Mouse (Mus musculus): ENCODE measurements at regions not wholly inside any gene's neighbourhood (a gene's known extent, or its start where the extent isn't known, plus 50 kb on each side); places are given as distances from the start of the nearest gene placed in this dataset.

- peak; percentile 89 for DNase-seq
- 48% methylated on average over 6 of the region's 6 CpGs for WGBS
- TF ChIP-seq POLR2A (IDR thresholded peaks at IDR 0.05; ENCODE audit: low read depth, low read length) (no peak), CTCF (conservative IDR thresholded peaks at IDR 0.05; ENCODE audit: insufficient read depth, insufficient read length, low read depth, low read length) (no peak)
Observed at GRCm38 (mm10) chr7:134552051-134552451, 118.4 kb upstream of the Dock1 start.

DNA sequence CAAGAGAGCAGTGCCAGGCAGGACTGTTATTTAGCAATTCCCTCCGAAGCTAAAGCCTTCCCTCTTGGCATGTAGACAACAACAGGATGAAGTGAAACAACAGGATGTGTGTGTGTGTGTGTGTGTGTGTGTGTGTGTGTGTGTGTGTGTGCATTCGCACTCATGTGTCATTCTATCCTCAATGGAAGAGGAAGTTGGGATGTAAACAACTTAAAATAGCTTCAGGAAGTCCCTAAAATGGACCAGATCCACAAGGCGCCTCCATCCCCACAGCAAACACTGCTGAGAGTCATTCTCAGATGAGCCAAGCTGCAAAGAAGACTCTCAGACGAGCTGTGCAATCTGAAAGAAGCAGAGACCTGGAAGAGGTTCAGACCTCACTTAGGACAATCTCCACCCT, 114.4 kb upstream of the Dock1 start:
- Histone ChIP-seq H3K4me3 (ENCODE audit: insufficient read depth, low read depth, low read length) (no peak overlapping the region), H3K27me3 (replicated peaks; ENCODE audit: control insufficient read depth, insufficient read depth, low read length) (no peaks in the 10 kb centered on the region), H3K4me1 (ENCODE audit: control insufficient read depth, insufficient read depth, low read length) (peaks cover 4% of the 10 kb centered on the region; the same call in 1 of the 2 replicates), H3K27ac (ENCODE audit: insufficient read depth, low read depth, low read length) (no peak overlapping the region), H3K36me3 (ENCODE audit: control insufficient read depth, insufficient read depth, low read length) (no peaks in the 10 kb centered on the region)
- DNase-seq: peak; percentile 28
- TF ChIP-seq CTCF (conservative IDR thresholded peaks at IDR 0.05; ENCODE audit: insufficient read depth, insufficient read length, low read depth, low read length): no peak
- no peak for TF ChIP-seq POLR2A (IDR thresholded peaks at IDR 0.05; ENCODE audit: low read depth, low read length)
- WGBS: 65% methylated on average over 4 of the region's 4 CpGs

More at GRCm38 (mm10) chr7:134552051-134552451, 118.4 kb upstream of the Dock1 start:
- H3K4me1 ChIP-seq (ENCODE audit: control insufficient read depth, insufficient read depth, low read length): peaks cover 4% of the 10 kb centered on the region; the same call in 1 of the 2 replicates
- no peaks in the 10 kb centered on the region for H3K36me3 ChIP-seq (ENCODE audit: control insufficient read depth, insufficient read depth, low read length)
- no peak overlapping the region for H3K4me3 ChIP-seq (ENCODE audit: insufficient read depth, low read depth, low read length)
- no peaks in the 10 kb centered on the region for H3K27me3 ChIP-seq (replicated peaks; ENCODE audit: control insufficient read depth, insufficient read depth, low read length)
- H3K27ac ChIP-seq (ENCODE audit: insufficient read depth, low read depth, low read length): no peak overlapping the region

GRCm38 (mm10) chr7:134566322-134566721, 104.1 kb upstream of the Dock1 start:
- DNase-seq: peak; percentile 81
- Histone ChIP-seq H3K27me3 (replicated peaks; ENCODE audit: control insufficient read depth, insufficient read depth, low read length) (no peaks in the 10 kb centered on the region), H3K36me3 (ENCODE audit: control insufficient read depth, insufficient read depth, low read length) (no peaks in the 10 kb centered on the region), H3K27ac (ENCODE audit: insufficient read depth, low read depth, low read length) (no peak overlapping the region), H3K4me1 (ENCODE audit: control insufficient read depth, insufficient read depth, low read length) (no peaks in the 10 kb centered on the region), H3K4me3 (ENCODE audit: insufficient read depth, low read depth, low read length) (no peak overlapping the region)
- TF ChIP-seq POLR2A (IDR thresholded peaks at IDR 0.05; ENCODE audit: low read depth, low read length) (no peak), CTCF (conservative IDR thresholded peaks at IDR 0.05; ENCODE audit: insufficient read depth, insufficient read length, low read depth, low read length) (peak; percentile 78)
- 61% methylated on average over 5 of the region's 5 CpGs for WGBS

DNA sequence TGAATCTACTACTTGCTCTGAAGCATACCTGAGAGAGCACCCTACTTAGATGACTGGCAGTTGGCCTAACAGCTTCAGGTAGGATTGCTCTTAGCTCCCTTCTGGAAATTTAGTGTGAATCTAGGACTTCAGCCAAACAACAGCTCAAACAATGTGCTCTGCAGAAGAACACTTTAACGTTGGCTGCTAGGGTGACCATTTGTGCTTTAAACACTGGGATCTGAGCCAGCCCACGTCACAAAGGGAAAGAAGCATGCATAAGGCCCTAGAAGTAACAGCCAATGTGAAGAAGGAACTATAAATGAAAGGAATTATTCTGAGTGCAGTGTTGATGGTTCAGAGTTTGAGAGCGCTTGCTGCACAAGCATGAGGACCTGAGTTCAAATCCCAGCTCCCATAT, 101.2 kb upstream of the Dock1 start:
- no peak for DNase-seq
- WGBS: 73% methylated on average over 3 of the region's 3 CpGs

DNA sequence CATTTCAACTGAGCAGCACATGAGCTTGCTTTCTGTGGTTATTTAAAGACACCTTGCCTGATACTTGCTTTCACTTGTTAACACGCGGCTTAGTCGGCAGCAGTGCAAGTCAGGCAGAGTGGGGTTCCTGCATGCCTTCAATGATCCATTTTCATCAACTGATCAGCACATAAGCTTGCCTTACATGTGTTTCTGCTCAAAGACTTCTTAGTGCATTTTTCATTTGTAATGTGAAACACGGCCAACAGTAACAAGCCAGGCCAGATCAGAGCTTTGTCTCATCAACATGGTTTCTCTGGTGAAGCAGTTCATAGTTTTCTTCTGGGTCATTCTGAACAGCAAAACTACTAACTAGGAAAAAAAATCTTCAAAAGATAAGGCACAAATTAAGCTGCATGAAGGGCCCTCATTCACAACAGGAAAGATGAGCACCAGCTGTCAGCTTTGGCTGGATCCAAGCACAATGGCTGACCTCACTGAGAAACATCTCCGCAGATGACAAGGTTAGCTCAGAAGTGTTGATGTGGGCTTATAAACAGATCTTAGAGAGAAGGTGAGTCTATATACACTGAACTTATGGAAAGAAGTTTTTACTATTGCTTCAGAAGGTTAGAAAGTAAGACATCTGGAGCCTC, 100.2 kb upstream of the Dock1 start:
- Histone ChIP-seq H3K27ac (ENCODE audit: insufficient read depth, low read depth, low read length) (no peak overlapping the region), H3K4me3 (ENCODE audit: insufficient read depth, low read depth, low read length) (no peak overlapping the region), H3K36me3 (ENCODE audit: control insufficient read depth, insufficient read depth, low read length) (no peaks in the 10 kb centered on the region), H3K27me3 (replicated peaks; ENCODE audit: control insufficient read depth, insufficient read depth, low read length) (no peaks in the 10 kb centered on the region), H3K4me1 (ENCODE audit: control insufficient read depth, insufficient read depth, low read length) (no peaks in the 10 kb centered on the region)
- WGBS: 77% methylated on average over 5 of the region's 5 CpGs
- TF ChIP-seq CTCF (conservative IDR thresholded peaks at IDR 0.05; ENCODE audit: insufficient read depth, insufficient read length, low read depth, low read length): no peak
- no peak for TF ChIP-seq POLR2A (IDR thresholded peaks at IDR 0.05; ENCODE audit: low read depth, low read length)
- peak; percentile 36 for DNase-seq

More for the DNA sequence above, 101.2 kb upstream of the Dock1 start:
- H3K27ac ChIP-seq (ENCODE audit: insufficient read depth, low read depth, low read length): no peak overlapping the region
- H3K4me3 ChIP-seq (ENCODE audit: insufficient read depth, low read depth, low read length): no peak overlapping the region
- TF ChIP-seq POLR2A (IDR thresholded peaks at IDR 0.05; ENCODE audit: low read depth, low read length): no peak
- TF ChIP-seq CTCF (conservative IDR thresholded peaks at IDR 0.05; ENCODE audit: insufficient read depth, insufficient read length, low read depth, low read length): no peak
- no peaks in the 10 kb centered on the region for H3K36me3 ChIP-seq (ENCODE audit: control insufficient read depth, insufficient read depth, low read length)
- no peaks in the 10 kb centered on the region for H3K27me3 ChIP-seq (replicated peaks; ENCODE audit: control insufficient read depth, insufficient read depth, low read length)
- no peaks in the 10 kb centered on the region for H3K4me1 ChIP-seq (ENCODE audit: control insufficient read depth, insufficient read depth, low read length)

DNA sequence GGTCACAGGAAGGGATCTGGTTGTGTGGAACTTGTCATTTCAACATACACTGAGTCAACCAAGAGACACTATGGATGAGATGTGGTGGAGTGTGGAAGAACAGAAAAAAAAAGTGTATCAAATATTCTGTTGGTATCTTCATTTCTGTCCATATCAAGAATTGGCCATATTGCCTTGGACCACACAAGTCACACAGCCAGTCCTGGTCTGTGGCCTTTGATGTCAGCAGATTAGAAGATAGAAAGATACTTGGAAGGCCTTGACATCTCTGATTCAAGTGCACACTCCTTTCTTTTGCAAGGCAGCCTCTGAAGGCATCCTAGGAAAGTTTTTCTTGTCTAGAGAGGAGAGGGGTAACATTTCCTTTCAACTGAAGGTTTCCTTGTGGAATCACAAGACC, 88.7 kb upstream of the Dock1 start:
- no peak for DNase-seq
- no peaks in the 10 kb centered on the region for H3K36me3 ChIP-seq (ENCODE audit: control insufficient read depth, insufficient read depth, low read length)
- no peaks in the 10 kb centered on the region; the same call in 1 of the 2 replicates for H3K27me3 ChIP-seq (replicated peaks; ENCODE audit: control insufficient read depth, insufficient read depth, low read length)
- H3K4me3 ChIP-seq (ENCODE audit: insufficient read depth, low read depth, low read length): no peak overlapping the region
- no peaks in the 10 kb centered on the region for H3K4me1 ChIP-seq (ENCODE audit: control insufficient read depth, insufficient read depth, low read length)
- H3K27ac ChIP-seq (ENCODE audit: insufficient read depth, low read depth, low read length): no peak overlapping the region
- TF ChIP-seq POLR2A (IDR thresholded peaks at IDR 0.05; ENCODE audit: low read depth, low read length) (no peak), CTCF (conservative IDR thresholded peaks at IDR 0.05; ENCODE audit: insufficient read depth, insufficient read length, low read depth, low read length) (no peak)

DNA sequence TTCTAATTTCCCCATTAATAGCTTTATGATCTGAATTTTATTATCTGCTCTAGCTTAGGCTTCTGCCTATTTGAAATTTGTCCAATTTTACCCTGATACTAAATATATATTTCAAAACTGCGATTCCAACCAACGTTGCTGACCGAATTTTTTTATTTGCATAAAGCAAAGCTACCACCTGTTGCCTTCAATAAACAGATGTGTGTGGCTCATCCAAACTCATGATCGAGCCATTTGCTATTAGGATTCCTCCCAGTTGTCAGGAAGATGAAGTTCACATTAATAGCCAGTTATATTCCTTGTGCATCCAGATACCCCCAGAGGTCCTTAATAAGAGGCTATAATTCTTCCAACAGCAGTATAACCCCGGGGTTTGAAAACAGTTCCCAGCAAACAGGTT, 85.0 kb upstream of the Dock1 start:
- no peak for TF ChIP-seq CTCF (conservative IDR thresholded peaks at IDR 0.05; ENCODE audit: insufficient read depth, insufficient read length, low read depth, low read length)
- TF ChIP-seq POLR2A (IDR thresholded peaks at IDR 0.05; ENCODE audit: low read depth, low read length): no peak
- no peaks in the 10 kb centered on the region; the same call in 1 of the 2 replicates for H3K27me3 ChIP-seq (replicated peaks; ENCODE audit: control insufficient read depth, insufficient read depth, low read length)
- no peak overlapping the region for H3K27ac ChIP-seq (ENCODE audit: insufficient read depth, low read depth, low read length)

More for the DNA sequence above, 85.0 kb upstream of the Dock1 start:
- 81% methylated on average over 5 of the region's 5 CpGs for WGBS
- H3K4me1 ChIP-seq (ENCODE audit: control insufficient read depth, insufficient read depth, low read length): no peaks in the 10 kb centered on the region
- no peak for DNase-seq
- H3K4me3 ChIP-seq (ENCODE audit: insufficient read depth, low read depth, low read length): no peak overlapping the region
- no peaks in the 10 kb centered on the region for H3K36me3 ChIP-seq (ENCODE audit: control insufficient read depth, insufficient read depth, low read length)
